Mouse (Mus musculus): ENCODE measurements around the gene Hunk.

Hunk gene

GRCm38 (mm10) chr16:90505252-90505651, 119.4 kb downstream of the Hunk start:
- DNase-seq (ENCODE audit: low spot score) = no peak

- no peak for DNase-seq (ENCODE audit: low spot score)
These were observed 119.9 kb downstream of the Hunk start for GRCm38 (mm10) chr16:90505680-90506079.

GRCm38 (mm10) chr16:90511551-90512296, 125.9 kb downstream of the Hunk start:
- peak; percentile 5 for DNase-seq (ENCODE audit: low spot score)

- DNase-seq (ENCODE audit: low spot score) = no peak
These were observed 131.2 kb downstream of the Hunk start for GRCm38 (mm10) chr16:90517041-90517440.

- DNase-seq (ENCODE audit: low spot score) = no peak
These were observed 132.4 kb downstream of the Hunk start for GRCm38 (mm10) chr16:90518232-90518631.

GRCm38 (mm10) chr16:90518732-90519295, 133.0 kb downstream of the Hunk start:
- no peak for DNase-seq (ENCODE audit: low spot score)

- no peak for DNase-seq (ENCODE audit: low spot score)
These were observed 135.6 kb downstream of the Hunk start for GRCm38 (mm10) chr16:90521191-90521950.

- no peak for DNase-seq (ENCODE audit: low spot score)
These were observed 136.1 kb downstream of the Hunk start for GRCm38 (mm10) chr16:90521951-90522255.

- DNase-seq (ENCODE audit: low spot score) = no peak
These were observed 136.8 kb downstream of the Hunk start for GRCm38 (mm10) chr16:90522575-90522974.

GRCm38 (mm10) chr16:90523373-90523772, 137.6 kb downstream of the Hunk start:
- DNase-seq (ENCODE audit: low spot score) = no peak

GRCm38 (mm10) chr16:90523894-90524293, 138.1 kb downstream of the Hunk start:
- no peak for DNase-seq (ENCODE audit: low spot score)

GRCm38 (mm10) chr16:90524393-90524792, 138.6 kb downstream of the Hunk start:
- no peak for DNase-seq (ENCODE audit: low spot score)

- no peak for DNase-seq (ENCODE audit: low spot score)
These were observed 147.4 kb downstream of the Hunk start for GRCm38 (mm10) chr16:90533119-90533673.

- DNase-seq (ENCODE audit: low spot score) = no peak
These were observed 148.8 kb downstream of the Hunk start for GRCm38 (mm10) chr16:90534591-90534990.

- DNase-seq (ENCODE audit: low spot score) = no peak
These were observed 153.1 kb downstream of the Hunk start for GRCm38 (mm10) chr16:90538926-90539325.

- no peak for DNase-seq (ENCODE audit: low spot score)
These were observed 155.4 kb downstream of the Hunk start for GRCm38 (mm10) chr16:90541191-90541590.

GRCm38 (mm10) chr16:90542383-90542782, 156.6 kb downstream of the Hunk start:
- no peak for DNase-seq (ENCODE audit: low spot score)

GRCm38 (mm10) chr16:90544175-90544574, 158.4 kb downstream of the Hunk start:
- no peak for DNase-seq (ENCODE audit: low spot score)

- DNase-seq (ENCODE audit: low spot score) = no peak
These were observed 159.7 kb downstream of the Hunk start for GRCm38 (mm10) chr16:90545509-90545908.

GRCm38 (mm10) chr16:90546591-90546990, 160.8 kb downstream of the Hunk start:
- DNase-seq (ENCODE audit: low spot score) = no peak

GRCm38 (mm10) chr16:90547996-90548395, 162.2 kb downstream of the Hunk start:
- DNase-seq (ENCODE audit: low spot score) = no peak
